Mouse (Mus musculus) retina, embryonic 14.5 days (tissue): ENCODE measurements around the gene Fcer1a.
"Not testable (repeated sequence)": the region's sequence is repeated elsewhere in the genome, so short reads cannot be mapped to it uniquely, and the experiment has no call there.

ENCODE experiments used
- DNase-seq: peaks from one replicate; pipeline ENCODE4 v3.0.0-alpha.2; 2015; ENCODE audit warnings: low spot score

The Fcer1a gene

DNA sequence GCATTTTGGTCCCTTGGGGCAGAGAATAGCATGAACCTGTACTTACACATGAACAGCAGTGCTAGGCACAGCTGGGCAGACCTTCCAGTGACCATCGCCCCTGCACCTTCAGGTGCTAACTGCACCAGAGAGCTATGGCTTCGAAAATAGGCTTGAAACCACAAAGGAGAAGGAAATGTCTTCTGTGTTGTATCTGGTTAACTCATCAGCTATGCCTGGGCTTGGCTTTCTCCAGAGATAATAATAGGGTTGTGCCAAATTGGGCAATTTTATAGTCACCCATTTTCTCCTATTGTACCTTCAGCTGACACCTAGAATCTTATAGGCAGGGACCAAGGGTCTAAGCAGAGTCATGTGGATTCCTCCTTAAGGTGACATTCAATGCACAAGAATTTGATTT is at the start of gene Fcer1a:
Fcer1a (minus strand) TSS at position 134 of the 400 bp plus-strand sequence.
- no peak for DNase-seq

DNA sequence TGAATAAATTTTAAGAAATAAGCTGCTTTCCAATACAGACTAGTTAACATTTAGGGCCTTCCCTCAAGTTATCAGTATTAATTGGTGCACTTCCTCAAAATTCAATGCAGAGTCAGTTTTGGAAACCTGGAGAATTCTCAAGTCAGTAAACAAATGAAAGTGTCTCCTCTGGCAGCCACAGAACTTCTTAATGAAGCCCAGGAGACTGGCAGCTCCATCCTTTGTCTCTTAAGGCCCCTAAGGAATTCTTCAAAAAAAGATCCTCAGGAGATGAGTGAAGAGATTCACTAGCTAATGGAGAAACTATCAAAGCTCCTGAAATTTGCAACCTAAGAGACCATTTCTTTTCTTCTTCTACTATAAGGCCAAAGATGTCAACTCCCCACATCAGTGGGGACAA is 38.7 kb upstream of the Fcer1a start, which contains the start of gene Olfr418:
Olfr418 (plus strand) TSS at position 301 of the 400 bp plus-strand sequence.
- DNase-seq: no peak

DNA sequence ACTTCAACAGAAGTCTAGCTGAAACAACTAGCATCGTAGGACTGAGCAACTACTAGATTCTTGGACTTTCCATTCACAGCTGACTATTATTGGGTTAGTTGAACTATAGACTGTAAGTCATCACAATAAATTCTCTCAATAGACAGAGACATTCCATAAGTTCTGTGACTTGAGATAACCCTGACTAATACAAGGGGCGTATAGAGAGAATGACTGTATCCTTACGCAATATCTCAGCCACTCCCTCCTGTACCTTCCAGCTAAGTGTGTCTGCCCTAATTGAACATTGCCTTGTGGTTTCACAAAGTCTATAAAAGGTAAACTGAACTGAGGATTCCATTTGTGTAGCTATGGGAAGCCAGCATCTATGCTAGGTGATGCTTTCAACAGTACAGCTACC is 22.9 kb upstream of the Fcer1a start:
- DNase-seq: no peak

DNA sequence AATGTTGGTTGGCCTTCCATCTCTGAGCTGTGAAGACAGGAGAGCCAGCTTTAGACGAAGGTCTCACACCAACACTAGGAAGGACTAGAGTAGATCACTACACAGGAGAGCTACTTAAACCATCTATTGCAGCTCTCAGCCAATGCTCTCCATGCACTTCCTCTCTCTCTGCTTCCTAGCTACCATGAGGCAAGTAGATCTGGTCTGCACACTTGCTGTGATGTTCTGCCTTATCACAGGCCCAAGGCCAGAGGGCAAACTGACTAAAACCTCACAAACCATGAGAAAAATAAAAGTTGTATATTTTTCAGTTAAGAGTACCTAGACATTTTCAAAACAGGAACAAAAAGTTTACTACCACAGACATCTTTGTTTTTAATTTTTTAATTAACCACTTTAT is 10.0 kb upstream of the Fcer1a start:
- DNase-seq: not testable (repeated sequence)

DNA sequence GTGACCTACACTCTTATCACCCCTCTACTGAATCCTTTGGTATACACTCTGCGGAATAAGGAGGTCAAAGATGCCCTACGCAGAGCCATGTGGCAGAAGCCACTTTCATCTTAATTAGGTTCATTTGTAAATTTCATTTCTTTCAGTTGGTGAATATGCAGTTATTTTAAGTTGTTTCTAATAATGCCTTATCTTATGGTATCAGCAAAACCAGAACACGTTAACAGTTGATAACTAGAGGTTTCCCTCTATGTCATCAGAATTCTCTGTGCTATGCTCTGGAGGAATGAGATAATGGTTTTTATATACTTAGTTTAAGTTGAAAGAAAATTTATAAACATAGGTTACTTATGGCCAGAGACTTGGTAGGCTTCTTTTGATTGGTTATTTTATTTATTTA is 10.5 kb downstream of the Fcer1a start:
- no peak for DNase-seq

DNA sequence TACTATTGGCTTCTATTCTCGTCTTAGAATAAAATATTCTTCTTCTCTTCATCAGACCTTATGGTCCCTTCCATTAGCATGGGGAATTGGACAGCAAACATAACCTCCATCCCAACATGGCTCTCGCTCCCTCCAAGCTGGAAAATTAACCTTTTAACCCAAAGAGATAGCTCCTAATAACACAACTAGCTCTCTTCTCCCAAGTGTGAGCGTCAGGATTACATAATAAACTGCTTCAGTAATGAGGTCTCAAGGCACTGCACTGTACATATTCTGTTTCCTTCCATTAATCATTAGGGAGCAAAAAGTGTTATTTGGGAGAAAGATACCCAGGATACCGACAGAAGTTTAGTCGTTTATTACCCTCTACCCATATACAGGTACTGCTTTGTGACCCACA is 14.9 kb downstream of the Fcer1a start, which contains the start of gene Olfr1404:
Olfr1404 (plus strand) TSS at position 301 of the 400 bp plus-strand sequence.
- DNase-seq: no peak

DNA sequence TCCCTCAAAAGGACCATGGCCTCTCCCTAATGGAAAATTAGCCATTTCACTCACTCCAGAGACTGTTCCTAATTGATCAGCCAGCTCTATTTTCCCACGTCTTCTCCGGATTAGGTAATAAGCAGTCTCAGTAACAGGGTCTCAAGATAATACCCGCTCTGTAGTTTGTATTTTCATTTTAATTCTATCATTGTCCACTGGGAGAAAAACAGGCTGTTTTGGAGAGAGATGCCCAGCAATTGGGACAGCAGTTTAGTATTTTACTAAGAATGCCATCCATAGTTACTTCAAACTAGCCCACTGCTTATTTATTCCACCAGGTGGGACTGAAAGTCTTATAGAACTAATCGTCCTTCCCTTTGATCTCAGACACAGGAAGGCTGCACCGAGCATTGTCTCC is 29.5 kb downstream of the Fcer1a start, which contains the start of gene Olfr218:
Olfr218 (plus strand) TSS at position 301 of the 400 bp plus-strand sequence.
- DNase-seq: no peak

DNA sequence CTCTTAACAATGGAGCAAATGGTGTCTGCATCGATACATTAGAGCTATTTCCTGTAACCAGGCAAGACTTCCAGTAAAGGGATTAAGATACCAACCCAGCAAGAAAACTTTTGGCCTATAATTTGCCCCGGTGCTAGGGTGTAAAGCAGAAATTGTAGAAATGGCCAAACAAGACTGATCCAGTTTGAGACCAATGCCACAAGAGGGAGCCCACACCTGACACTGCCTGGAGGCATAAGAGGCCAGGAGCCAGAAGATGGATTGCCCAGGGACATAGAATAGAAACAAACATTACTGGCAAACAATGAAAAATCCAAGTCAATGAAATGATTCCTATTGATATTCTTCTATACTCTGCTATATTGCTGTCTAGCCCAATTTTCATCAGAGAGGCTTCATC is 30.7 kb downstream of the Fcer1a start:
- DNase-seq: no peak

DNA sequence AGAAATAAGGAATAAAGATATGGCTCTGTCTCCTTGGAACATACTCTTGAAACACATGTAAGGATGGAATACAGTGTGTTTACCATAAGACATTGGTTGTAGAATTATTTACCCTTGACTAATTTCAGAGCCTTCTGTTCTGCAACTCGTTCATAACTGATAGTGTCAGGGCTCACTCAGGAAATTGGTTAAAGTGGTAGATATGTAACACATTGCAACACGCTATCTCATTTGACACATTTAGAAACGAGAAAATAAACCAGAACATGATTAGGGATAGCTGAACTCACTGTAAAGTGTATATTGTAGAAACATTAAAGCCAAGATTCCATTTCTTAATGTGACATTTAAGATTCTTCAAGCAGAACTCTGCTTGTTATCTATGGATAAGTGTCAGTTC is 35.0 kb downstream of the Fcer1a start:
- no peak for DNase-seq

DNA sequence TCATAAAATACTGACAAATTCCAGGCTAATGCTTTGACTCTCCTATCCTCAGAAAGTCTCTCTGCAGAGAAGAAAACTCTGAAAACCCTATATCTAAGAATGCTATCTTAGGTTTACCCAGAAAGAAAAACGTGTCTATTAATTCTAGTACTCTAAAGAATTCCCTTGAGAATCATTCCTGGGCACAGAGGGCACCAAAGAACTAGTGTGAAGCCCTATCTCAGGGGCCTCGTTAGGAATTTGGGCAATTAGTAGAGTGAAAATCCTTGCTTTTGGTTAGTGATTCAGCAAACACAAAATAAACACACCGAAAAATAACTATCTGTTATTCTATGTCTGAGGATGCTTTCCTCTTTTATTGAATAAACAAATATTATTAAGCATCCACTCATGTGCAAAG is 36.5 kb downstream of the Fcer1a start, which contains the start of gene Olfr1406:
Olfr1406 (minus strand) TSS at position 101 of the 400 bp plus-strand sequence.
- no peak for DNase-seq

DNA sequence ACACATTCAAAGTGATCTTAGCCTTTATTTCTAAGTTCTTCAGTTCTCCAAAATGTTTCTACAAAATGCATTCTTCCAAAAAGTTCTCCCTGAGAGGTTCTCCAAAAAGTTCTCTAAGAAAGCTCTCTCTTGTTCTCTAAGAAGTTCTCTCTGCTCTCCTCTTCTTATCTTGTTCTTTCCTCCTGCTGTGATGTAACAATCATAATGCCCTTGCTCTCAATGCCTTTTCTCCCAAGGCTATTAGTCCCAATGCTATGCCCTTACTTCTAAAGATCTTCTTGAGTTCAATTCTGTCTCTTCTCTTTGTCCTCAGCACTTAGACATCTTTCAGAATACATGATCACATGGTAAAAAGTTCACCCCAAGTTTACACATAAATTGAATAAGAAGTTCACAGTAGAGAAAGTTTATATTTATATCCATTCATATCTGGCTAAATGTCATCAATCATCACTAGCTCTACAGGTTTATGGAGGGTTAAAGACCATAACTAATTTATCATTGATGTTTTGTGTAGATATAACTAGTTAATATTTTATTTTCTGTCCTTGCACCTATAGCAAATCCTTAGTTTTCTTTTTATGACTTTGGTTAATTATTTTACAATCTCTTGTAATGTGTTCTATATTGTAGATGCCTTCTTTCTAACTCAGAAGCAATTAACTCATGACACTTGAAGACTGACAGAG is 52.7 kb downstream of the Fcer1a start:
- no peak for DNase-seq
